In the genomic region with DNA sequence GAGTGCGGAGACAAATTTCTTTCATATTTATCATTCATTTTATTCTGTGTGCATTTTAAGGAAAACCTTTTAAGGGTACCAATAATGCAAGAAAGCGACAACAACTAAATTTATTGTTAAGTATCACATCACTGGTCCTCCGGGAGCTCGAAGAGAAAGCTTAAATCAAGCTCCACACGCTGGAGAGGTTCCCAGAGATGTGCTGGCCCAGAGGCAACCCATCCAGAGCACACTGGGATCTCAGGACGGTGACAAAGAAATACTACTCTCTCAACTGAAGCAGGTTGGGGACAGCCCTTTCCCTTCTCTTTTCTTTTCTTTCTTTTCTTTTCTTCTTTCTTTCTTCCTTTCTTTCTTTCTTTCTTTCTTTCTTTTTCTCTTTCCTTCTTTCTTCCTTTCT, we compare ENCODE assay signal across 19 mouse cellular contexts.
DNase-seq lines count a peak whose midpoint lies in the region; ATAC-seq and TF ChIP-seq lines count a peak whose summit lies in the region.
"Had no signal": no experiment of that assay in that cellular context is flagged by ENCODE, and none has a peak within 500 bp of the region (broad histone marks: within the 10 kb centered on the region; RNA-seq: fewer than 3 reads in every experiment).

No protein-coding gene starts in this region.

- H3K9ac ChIP-seq in forebrain, embryonic 14.5 days (ENCODE audit: low read length), result no peak overlapping the region
- no peak overlapping the region for H3K9ac ChIP-seq in midbrain, embryonic 12.5 days (replicated peaks)
- H3K9ac ChIP-seq: liver, embryonic 13.5 days; neural tube, embryonic 13.5 days had no signal

- DNase-seq in embryo, embryonic 10.5 days (ENCODE audit: low spot score), result peak; percentile 25
- no peak for DNase-seq in embryo, embryonic 10 days (ENCODE audit: low spot score)
- DNase-seq in layer of hippocampus, adult 2 months (ENCODE audit: low spot score in 2 of 2), result no peak
- no peak for DNase-seq in layer of hippocampus, postnatal 36 days
- DNase-seq in forebrain, embryonic 14.5 days (ENCODE audit: low spot score), result peak; percentile 60
- DNase-seq in layer of hippocampus, adult 8-10 months (ENCODE audit: low spot score in 2 of 2), result no peak
- no peak for DNase-seq in T-cell, adult 2 months (ENCODE audit: low spot score)
- DNase-seq: adrenal gland, postnatal 25 days; cerebellum, adult 9-11 months; kidney, adult 11 months; kidney, postnatal 4 days; liver, embryonic 13.5 days; lung, postnatal 10 days; thymus, postnatal 36 days had no signal

- 19% methylated on average over 6 of the region's 6 CpGs for WGBS in forebrain, embryonic 14.5 days
- WGBS in midbrain, embryonic 12.5 days, result 31% methylated on average over 6 of the region's 6 CpGs

- no peaks in the 10 kb centered on the region for H3K9me3 ChIP-seq in forebrain, embryonic 14.5 days (replicated peaks; ENCODE audit: control insufficient read depth, low read length)
- H3K9me3 ChIP-seq in midbrain, embryonic 12.5 days, result no peaks in the 10 kb centered on the region
- H3K9me3 ChIP-seq: limb, embryonic 10.5 days; liver, embryonic 13.5 days; neural tube, embryonic 13.5 days had no signal

- no peaks in the 10 kb centered on the region for H3K27me3 ChIP-seq in forebrain, embryonic 14.5 days (replicated peaks; ENCODE audit: control insufficient read depth, insufficient read depth, low read length)
- no peaks in the 10 kb centered on the region for H3K27me3 ChIP-seq in midbrain, embryonic 12.5 days
- H3K27me3 ChIP-seq: liver, embryonic 13.5 days had no signal

- no peak for TF ChIP-seq CTCF in layer of hippocampus, adult 2 months (conservative IDR thresholded peaks at IDR 0.05)

- no peak; the same call in 1 of the 2 replicates for ATAC-seq in forebrain, embryonic 14.5 days
- ATAC-seq in midbrain, embryonic 12.5 days (ENCODE audit: low FRiP score, low read depth), result no peak

- H3K27ac ChIP-seq in layer of hippocampus, adult 2 months, result peak overlapping the region; percentile 43; the same call in 1 of the 2 replicates
- H3K27ac ChIP-seq in forebrain, embryonic 14.5 days (ENCODE audit: low read depth, low read length), result peak overlapping the region; percentile 75
- peak overlapping the region; percentile 77 for H3K27ac ChIP-seq in midbrain, embryonic 12.5 days (replicated peaks)
- H3K27ac ChIP-seq: liver, embryonic 13.5 days; neural tube, embryonic 13.5 days; stomach, postnatal 0 days had no signal

- H3K4me1 ChIP-seq in forebrain, embryonic 14.5 days (ENCODE audit: control insufficient read depth, insufficient read depth, low read length), result peaks cover 41% of the 10 kb centered on the region
- H3K4me1 ChIP-seq in midbrain, embryonic 12.5 days, result peaks cover 46% of the 10 kb centered on the region

- H3K4me2 ChIP-seq in forebrain, embryonic 14.5 days (ENCODE audit: low read length), result no peak overlapping the region
- H3K4me2 ChIP-seq in midbrain, embryonic 12.5 days (replicated peaks), result no peak overlapping the region
- H3K4me2 ChIP-seq: heart, embryonic 11.5 days; liver, embryonic 13.5 days; neural tube, embryonic 13.5 days had no signal

- no peak overlapping the region for H3K4me3 ChIP-seq in layer of hippocampus, adult 2 months
- no peak overlapping the region for H3K4me3 ChIP-seq in forebrain, embryonic 14.5 days (ENCODE audit: low read depth, low read length)
- no peak overlapping the region for H3K4me3 ChIP-seq in midbrain, embryonic 12.5 days
- H3K4me3 ChIP-seq: limb, embryonic 10.5 days; liver, embryonic 13.5 days; neural tube, embryonic 13.5 days had no signal

- H3K36me3 ChIP-seq in forebrain, embryonic 14.5 days (ENCODE audit: control insufficient read depth, insufficient read depth, low read length), result no peaks in the 10 kb centered on the region
- H3K36me3 ChIP-seq in midbrain, embryonic 12.5 days, result no peaks in the 10 kb centered on the region
- H3K36me3 ChIP-seq: limb, embryonic 10.5 days; liver, embryonic 13.5 days; neural tube, embryonic 13.5 days had no signal

Comparison
In these comparisons a context has a peak if more than half of its experiments do, and no peak if none do; other contexts are left out.
1. DNase-seq: peak in embryo, embryonic 10.5 days (single experiment) and forebrain, embryonic 14.5 days (single experiment); none in embryo, embryonic 10 days (single experiment), layer of hippocampus, adult 2 months (0 of 2), layer of hippocampus, postnatal 36 days (0 of 2), layer of hippocampus, adult 8-10 months (0 of 2) and T-cell, adult 2 months (single experiment).
2. Peak in every context shown above with its lines, with median percentiles within 50 percentile points of each other: H3K27ac ChIP-seq.